ENCODE assay signal across 9 mouse cellular contexts in the genomic region with DNA sequence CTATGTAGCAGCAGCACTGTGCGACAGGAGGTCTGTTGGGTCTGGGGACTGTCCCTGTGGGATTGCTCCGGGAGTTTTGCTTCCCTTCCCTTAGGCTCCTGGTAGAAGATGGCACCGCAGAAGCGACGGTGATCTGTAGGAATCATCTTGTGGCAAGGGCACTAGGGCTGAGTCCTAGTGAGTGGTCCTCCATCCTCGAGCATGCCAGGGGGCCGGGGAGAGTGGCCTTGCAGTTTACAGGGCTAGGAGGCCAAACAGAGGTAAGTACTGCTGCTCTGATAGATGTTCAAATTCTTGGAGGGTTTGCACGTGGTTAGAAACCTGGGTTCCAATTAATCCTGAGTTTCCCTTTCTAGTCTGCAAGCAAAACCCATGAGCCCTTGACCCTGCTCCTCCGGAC. TPM values are rescaled to one million over a fixed set of nuclear protein-coding genes. Genes with fewer than 3 reads are reported as not detected.
DNase-seq lines count a peak whose midpoint lies in the region; ATAC-seq and TF ChIP-seq lines count a peak whose summit lies in the region.
"Had no signal": no experiment of that assay in that cellular context is flagged by ENCODE, and none has a peak within 500 bp of the region (broad histone marks: within the 10 kb centered on the region; RNA-seq: fewer than 3 reads in every experiment).

No protein-coding gene starts in this region.

- no peak for ATAC-seq in kidney, embryonic 14.5 days (ENCODE audit: low FRiP score, low TSS enrichment)
- ATAC-seq in hindbrain, embryonic 12.5 days (ENCODE audit: low FRiP score), result no peak
- ATAC-seq in midbrain, embryonic 12.5 days (ENCODE audit: low FRiP score, low read depth), result no peak

- no peak overlapping the region for H3K4me3 ChIP-seq in kidney, embryonic 14.5 days (ENCODE audit: low read length)
- H3K4me3 ChIP-seq in cortical plate, adult 2 months (ENCODE audit: insufficient read depth, low read length), result no peak overlapping the region
- peak overlapping the region; percentile 2; the same call in 1 of the 2 replicates for H3K4me3 ChIP-seq in hindbrain, embryonic 12.5 days
- peak overlapping the region; percentile 18; the same call in 1 of the 2 replicates for H3K4me3 ChIP-seq in midbrain, embryonic 12.5 days

- peaks cover 19% of the 10 kb centered on the region for H3K4me1 ChIP-seq in kidney, embryonic 14.5 days (ENCODE audit: control insufficient read depth, insufficient read depth, low read length)
- 0 out of 2 replicates have a peak, but pooled peaks cover 1% of the 10 kb centered on the region for H3K4me1 ChIP-seq in cortical plate, adult 2 months (ENCODE audit: control insufficient read depth, insufficient read depth, low read length)
- peaks cover 26% of the 10 kb centered on the region for H3K4me1 ChIP-seq in hindbrain, embryonic 12.5 days
- H3K4me1 ChIP-seq in midbrain, embryonic 12.5 days, result peaks cover 25% of the 10 kb centered on the region

- H3K4me2 ChIP-seq in kidney, embryonic 14.5 days (replicated peaks; ENCODE audit: low read depth, low read length), result no peak overlapping the region
- H3K4me2 ChIP-seq in hindbrain, embryonic 12.5 days (replicated peaks), result peak overlapping the region; percentile 51; the same call in 1 of the 2 replicates
- peak overlapping the region; percentile 54; the same call in 1 of the 2 replicates for H3K4me2 ChIP-seq in midbrain, embryonic 12.5 days (replicated peaks)

- H3K9me3 ChIP-seq in kidney, embryonic 14.5 days (ENCODE audit: control insufficient read depth, low read length), result no peaks in the 10 kb centered on the region
- no peaks in the 10 kb centered on the region for H3K9me3 ChIP-seq in hindbrain, embryonic 12.5 days (replicated peaks)
- H3K9me3 ChIP-seq in midbrain, embryonic 12.5 days, result no peaks in the 10 kb centered on the region

- H3K36me3 ChIP-seq in kidney, embryonic 14.5 days (ENCODE audit: control insufficient read depth, insufficient read depth, low read length), result peaks cover 43% of the 10 kb centered on the region
- H3K36me3 ChIP-seq in hindbrain, embryonic 12.5 days, result peaks cover 53% of the 10 kb centered on the region
- H3K36me3 ChIP-seq in midbrain, embryonic 12.5 days, result peaks cover 41% of the 10 kb centered on the region

- no peak for TF ChIP-seq POLR2A in cortical plate, adult 2 months (IDR thresholded peaks at IDR 0.05; ENCODE audit: extremely low read depth, insufficient read depth, low read length)

- no peak for TF ChIP-seq CTCF in cortical plate, adult 2 months (IDR thresholded peaks at IDR 0.05; ENCODE audit: extremely low read depth, insufficient read depth, low read length)

- no peak for DNase-seq in kidney, postnatal 25 days
- no peak for DNase-seq in layer of hippocampus, adult 9-11 months
- DNase-seq in adrenal gland, postnatal 10 days, result no peak
- no peak for DNase-seq in kidney, adult 8-10 months

- no peak overlapping the region for H3K9ac ChIP-seq in kidney, embryonic 14.5 days (ENCODE audit: low read depth, low read length)
- H3K9ac ChIP-seq in hindbrain, embryonic 12.5 days, result no peak overlapping the region; the same call in 1 of the 2 replicates
- H3K9ac ChIP-seq in midbrain, embryonic 12.5 days (replicated peaks), result no peak overlapping the region

- H3K27ac ChIP-seq in kidney, embryonic 14.5 days (ENCODE audit: low read depth, low read length), result peak overlapping the region; percentile 60; the same call in 1 of the 2 replicates
- H3K27ac ChIP-seq in cortical plate, adult 2 months (ENCODE audit: insufficient read depth, low read length), result peak overlapping the region; percentile 14
- peak overlapping the region; percentile 70; the same call in 1 of the 2 replicates for H3K27ac ChIP-seq in hindbrain, embryonic 12.5 days
- peak overlapping the region; percentile 63 for H3K27ac ChIP-seq in midbrain, embryonic 12.5 days (replicated peaks)

- H3K27me3 ChIP-seq in kidney, embryonic 14.5 days (ENCODE audit: control insufficient read depth, insufficient read depth, low read length), result no peaks in the 10 kb centered on the region
- no peaks in the 10 kb centered on the region for H3K27me3 ChIP-seq in hindbrain, embryonic 12.5 days
- H3K27me3 ChIP-seq in midbrain, embryonic 12.5 days, result no peaks in the 10 kb centered on the region
- H3K27me3 ChIP-seq: Patski had no signal

- 81% methylated on average over 9 of the region's 9 CpGs for WGBS in kidney, embryonic 14.5 days
- WGBS in hindbrain, embryonic 12.5 days, result 83% methylated on average over 9 of the region's 9 CpGs
- WGBS in midbrain, embryonic 12.5 days, result 80% methylated on average over 9 of the region's 9 CpGs

RNA-seq across cellular contexts. Expression of a gene that starts 10.0 kb away (rescaled TPM):
- 145 and 155 TPM in 2 replicates for polyA plus RNA-seq in kidney, embryonic 14.5 days (2014; fragmentation: Nextera tagmentation; extraction: Ambion mirVana)
- 0.57 and 1.2 TPM in 2 replicates for polyA plus RNA-seq in cortical plate, adult 2 months (2012; rRNA removed)
- polyA plus RNA-seq in hindbrain, embryonic 12.5 days (2016; fragmentation: Nextera tagmentation; extraction: Ambion mirVana), result 95.5 and 100 TPM in 2 replicates
- 139 and 142 TPM in 2 replicates for polyA plus RNA-seq in midbrain, embryonic 12.5 days (2016; fragmentation: Nextera tagmentation; extraction: Ambion mirVana)
- total RNA-seq in adrenal gland, postnatal 10 days (2021), result 10 to 100 TPM; 16.2 to 22.5 TPM

RNA-seq across cellular contexts. Expression of a gene that starts 19.7 kb away (rescaled TPM):
- 44.2 and 62.3 TPM in 2 replicates for polyA plus RNA-seq in kidney, embryonic 14.5 days (2014; fragmentation: Nextera tagmentation; extraction: Ambion mirVana)
- polyA plus RNA-seq in cortical plate, adult 2 months (2012; rRNA removed), result 47.0 and 50.0 TPM in 2 replicates
- polyA plus RNA-seq in hindbrain, embryonic 12.5 days (2016; fragmentation: Nextera tagmentation; extraction: Ambion mirVana), result 64.8 and 66.4 TPM in 2 replicates
- 72.4 and 77.1 TPM in 2 replicates for polyA plus RNA-seq in midbrain, embryonic 12.5 days (2016; fragmentation: Nextera tagmentation; extraction: Ambion mirVana)
- total RNA-seq in adrenal gland, postnatal 10 days (2021), result 10 to 100 TPM; 25.3 to 30.0 TPM

RNA-seq across cellular contexts. Expression of a gene that starts 24.1 kb away (rescaled TPM):
- 6.6 and 7.5 TPM in 2 replicates for polyA plus RNA-seq in kidney, embryonic 14.5 days (2014; fragmentation: Nextera tagmentation; extraction: Ambion mirVana)
- polyA plus RNA-seq in cortical plate, adult 2 months (2012; rRNA removed), result 32.5 and 34.1 TPM in 2 replicates
- 15.8 and 16.6 TPM in 2 replicates for polyA plus RNA-seq in hindbrain, embryonic 12.5 days (2016; fragmentation: Nextera tagmentation; extraction: Ambion mirVana)
- 13.3 and 16.3 TPM in 2 replicates for polyA plus RNA-seq in midbrain, embryonic 12.5 days (2016; fragmentation: Nextera tagmentation; extraction: Ambion mirVana)
- 10 to 100 TPM; 19.1 to 22.1 TPM for total RNA-seq in adrenal gland, postnatal 10 days (2021)

RNA-seq across cellular contexts. Expression of a gene that starts 27.2 kb away (rescaled TPM):
- 33.7 and 47.7 TPM in 2 replicates for polyA plus RNA-seq in kidney, embryonic 14.5 days (2014; fragmentation: Nextera tagmentation; extraction: Ambion mirVana)
- polyA plus RNA-seq in cortical plate, adult 2 months (2012; rRNA removed), result 17.6 and 20.9 TPM in 2 replicates
- 27.8 and 31.0 TPM in 2 replicates for polyA plus RNA-seq in hindbrain, embryonic 12.5 days (2016; fragmentation: Nextera tagmentation; extraction: Ambion mirVana)
- polyA plus RNA-seq in midbrain, embryonic 12.5 days (2016; fragmentation: Nextera tagmentation; extraction: Ambion mirVana), result 34.7 and 38.7 TPM in 2 replicates
- 10 to 100 TPM; 23.8 to 32.9 TPM for total RNA-seq in adrenal gland, postnatal 10 days (2021)

RNA-seq across cellular contexts. Expression of a gene that starts 35.2 kb away (rescaled TPM):
- 62.2 and 73.8 TPM in 2 replicates for polyA plus RNA-seq in kidney, embryonic 14.5 days (2014; fragmentation: Nextera tagmentation; extraction: Ambion mirVana)
- polyA plus RNA-seq in cortical plate, adult 2 months (2012; rRNA removed), result 20.6 and 21.4 TPM in 2 replicates
- 39.4 and 45.1 TPM in 2 replicates for polyA plus RNA-seq in hindbrain, embryonic 12.5 days (2016; fragmentation: Nextera tagmentation; extraction: Ambion mirVana)
- 45.1 and 48.3 TPM in 2 replicates for polyA plus RNA-seq in midbrain, embryonic 12.5 days (2016; fragmentation: Nextera tagmentation; extraction: Ambion mirVana)
- 10 to 100 TPM; 13.2 to 13.8 TPM for total RNA-seq in adrenal gland, postnatal 10 days (2021)

Comparison
In these comparisons a context has a peak if more than half of its experiments do, and no peak if none do; other contexts are left out.
1. H3K27ac ChIP-seq: peak in every context shown above with its lines; median percentile 70 in hindbrain, embryonic 12.5 days; 63 in midbrain, embryonic 12.5 days; 60 in kidney, embryonic 14.5 days; 14 in cortical plate, adult 2 months.
2. H3K4me3 ChIP-seq: peak in hindbrain, embryonic 12.5 days (single experiment) and midbrain, embryonic 12.5 days (single experiment); none in kidney, embryonic 14.5 days (single experiment) and cortical plate, adult 2 months (single experiment).
3. RNA of a gene that starts 10.0 kb away (polyA plus RNA-seq): 145 to 155 TPM in kidney, embryonic 14.5 days, 139 to 142 TPM in midbrain, embryonic 12.5 days and 95.5 to 100 TPM in hindbrain, embryonic 12.5 days; 0.57 to 1.2 TPM in cortical plate, adult 2 months; every median in the first group is over 10 times any median in the second.